In the genomic region with DNA sequence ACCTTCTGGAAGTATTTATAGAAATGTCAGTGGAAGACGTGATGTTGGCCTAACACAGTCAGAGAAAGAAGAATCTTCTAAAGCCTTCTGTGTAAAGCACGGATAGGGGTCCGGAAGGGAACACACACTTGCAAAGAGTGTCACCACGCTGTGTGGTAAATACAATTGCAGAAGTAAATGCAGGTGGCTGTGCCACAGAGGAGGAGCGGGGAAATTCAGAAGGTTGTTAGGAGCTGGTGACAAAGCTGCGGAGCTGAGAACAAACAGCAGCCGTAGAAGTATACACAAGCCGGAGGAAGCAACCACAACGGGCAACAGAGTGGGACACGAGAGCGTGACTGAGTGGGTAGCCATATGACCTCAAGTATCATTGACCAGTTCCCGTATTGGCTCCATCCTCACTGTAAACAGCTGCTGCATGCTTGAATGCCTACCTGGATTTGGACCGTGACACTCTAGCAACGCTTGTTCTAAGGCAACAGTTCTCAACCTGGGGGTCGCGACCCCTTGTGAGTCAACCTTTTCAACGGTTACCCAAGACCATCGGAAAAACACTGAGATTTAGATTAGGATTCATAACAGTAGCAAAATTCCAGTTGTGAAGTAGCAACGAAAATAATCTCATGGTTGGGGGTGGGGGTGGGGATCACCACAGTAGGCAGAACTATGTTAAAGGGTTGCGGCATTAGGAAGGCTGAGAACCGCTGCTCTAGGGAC, we compare ENCODE assay signal across 18 mouse cellular contexts. TPM values are rescaled to one million over a fixed set of nuclear protein-coding genes. Genes with fewer than 3 reads are reported as not detected.
DNase-seq lines count a peak whose midpoint lies in the region.
"Had no signal": no experiment of that assay in that cellular context is flagged by ENCODE, and none has a peak within 500 bp of the region (broad histone marks: within the 10 kb centered on the region; RNA-seq: fewer than 3 reads in every experiment).

No protein-coding gene starts in this region.

- no peaks in the 10 kb centered on the region for H3K36me3 ChIP-seq in splenic B cell, adult 2 months (ENCODE audit: control insufficient read depth, insufficient read depth, low read length, poor library complexity, severe bottlenecking)
- H3K36me3 ChIP-seq: embryonic facial prominence, embryonic 15.5 days; forebrain, embryonic 12.5 days; midbrain, embryonic 13.5 days had no signal

- DNase-seq in heart, adult 11 months, result peak; percentile 44
- no peak for DNase-seq in heart, adult 8-10 months (ENCODE audit: low spot score)
- peak; percentile 46 to 56 for DNase-seq in B cell, adult 2 months
- peak; percentile 31 for DNase-seq in kidney, adult 9 months
- DNase-seq in splenic B cell, adult 2 months (ENCODE audit: low read depth, low spot score), result peak; percentile 68
- no peak for DNase-seq in yolk sac, embryonic 10.5 days (ENCODE audit: low spot score)
- DNase-seq in ovary, postnatal 36 days (ENCODE audit: low spot score), result no peak
- no peak for DNase-seq in gastrocnemius, adult 18-20 months (ENCODE audit: low spot score)
- DNase-seq: adrenal gland, adult 8-10 months; cerebellum, postnatal 25 days; heart, adult 18-20 months; heart, postnatal 10 days; liver had no signal

- H3K27me3 ChIP-seq in splenic B cell, adult 2 months (ENCODE audit: control insufficient read depth, insufficient read depth, low read length, poor library complexity, severe bottlenecking), result no peaks in the 10 kb centered on the region
- H3K27me3 ChIP-seq: embryonic facial prominence, embryonic 15.5 days; forebrain, embryonic 12.5 days; midbrain, embryonic 13.5 days had no signal

RNA-seq across cellular contexts. Expression of a gene that starts 20.0 kb away (rescaled TPM):
- 10 to 100 TPM; 57.6 to 68.6 (median 66.3) TPM for total RNA-seq in heart, adult 8-10 months (2022)
- 10 to 100 TPM; 23.2 to 26.7 TPM for total RNA-seq in gastrocnemius, adult 18-20 months (2021)

RNA-seq across cellular contexts. Expression of a gene that starts 20.1 kb away (rescaled TPM):
- total RNA-seq in heart, adult 8-10 months (2022), result not detected
- not detected for total RNA-seq in gastrocnemius, adult 18-20 months (2021)
- total RNA-seq: adrenal gland, adult 8-10 months; heart, adult 18-20 months; heart, postnatal 10 days; layer of hippocampus, adult 2 months; left cerebral cortex, postnatal 10 days had no signal

RNA-seq across cellular contexts. Expression of a gene that starts 20.1 kb away (rescaled TPM):
- total RNA-seq in heart, adult 8-10 months (2022), result 1 to 10 TPM; 4.4 to 5.8 (median 5.0) TPM
- 1 to 10 TPM; 2.2 to 4.1 TPM for total RNA-seq in gastrocnemius, adult 18-20 months (2021)

Comparison
In these comparisons a context has a peak if more than half of its experiments do, and no peak if none do; other contexts are left out.
1. DNase-seq: peak in heart, adult 11 months (single experiment), B cell, adult 2 months (2 of 2), kidney, adult 9 months (single experiment) and splenic B cell, adult 2 months (single experiment); none in heart, adult 8-10 months (single experiment), yolk sac, embryonic 10.5 days (single experiment), ovary, postnatal 36 days (single experiment) and gastrocnemius, adult 18-20 months (single experiment).